Mouse (Mus musculus) liver, embryonic 14.5 days (tissue): Measurements from ENCODE around the gene Ing4.

Source experiments
- CTCF ChIP-seq: IDR thresholded peaks from 2 replicates; pipeline ENCODE4 v1.5.1; 2016; ENCODE audit warnings: antibody characterized with exemption, low read depth, control low read depth
- EP300 ChIP-seq: IDR thresholded peaks from 2 replicates; pipeline ENCODE4 v1.6.1; 2016; ENCODE audit warnings: antibody characterized with exemption, low read depth

DNA sequence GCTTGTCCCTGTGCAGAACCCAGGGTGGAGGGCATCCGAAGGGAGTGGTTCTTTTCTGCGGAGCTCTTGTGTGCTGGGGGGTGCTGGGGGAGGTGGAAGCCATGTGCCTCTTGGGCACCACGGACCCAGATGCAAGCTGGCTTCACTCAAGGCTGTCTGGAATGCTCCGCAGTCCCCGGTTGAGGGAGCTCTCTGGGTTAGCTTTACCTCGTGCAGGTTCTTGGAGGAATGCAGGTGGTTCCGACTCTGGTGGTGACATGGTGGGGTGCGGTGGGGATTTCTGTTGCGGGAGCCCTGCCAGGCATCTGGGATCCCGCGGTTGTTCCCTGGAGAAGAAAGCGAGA is 57.8 kb downstream of the Ing4 start:
- TF ChIP-seq CTCF (no peak; the same call in 1 of the 2 replicates), EP300 (no peak)
